Mouse (Mus musculus) liver, embryonic 15.5 days (tissue): ENCODE measurements around the gene Eef2k. TPM values are rescaled to one million over a fixed set of nuclear protein-coding genes. Genes with fewer than 3 reads are reported as not detected.
"Not testable (repeated sequence)": the region's sequence is repeated elsewhere in the genome, so short reads cannot be mapped to it uniquely, and the experiment has no call there.

Experiments
- ATAC-seq: fragments of 200-750 bp; cut with Nextera tagmentation; 2 replicates; pipeline ENCODE4 v1.8.0; 2017; ENCODE audit warnings: moderate number of reproducible peaks, mild to moderate bottlenecking, moderate library complexity; ENCODE audit not compliant: insufficient read depth
- H3K27ac ChIP-seq: fragments of 300-500 bp; sonication (generic); replicated peaks from 2 replicates; pipeline ENCODE4 v1.5.1; 2015; ENCODE audit warnings: mild to moderate bottlenecking, inconsistent platforms
- H3K27me3 ChIP-seq: fragments of 300-500 bp; sonication (generic); 2 replicates; pipeline ENCODE4 v1.6.1; 2015; ENCODE audit warnings: mild to moderate bottlenecking, inconsistent platforms
- H3K36me3 ChIP-seq: fragments of 300-500 bp; sonication (generic); replicated peaks from 2 replicates; pipeline ENCODE4 v1.6.1; 2015; ENCODE audit warnings: moderate library complexity, mild to moderate bottlenecking, inconsistent platforms
- H3K4me1 ChIP-seq: fragments of 300-500 bp; sonication (generic); replicated peaks from 2 replicates; pipeline ENCODE4 v1.6.1; 2015; ENCODE audit warnings: inconsistent platforms
- H3K4me2 ChIP-seq: fragments of 300-500 bp; sonication (generic); 2 replicates; pipeline ENCODE4 v1.6.1; 2015; ENCODE audit warnings: moderate library complexity, mild to moderate bottlenecking, inconsistent platforms
- H3K4me3 ChIP-seq: fragments of 300-500 bp; sonication (generic); replicated peaks from 2 replicates; pipeline ENCODE4 v1.5.1; 2015; ENCODE audit warnings: mild to moderate bottlenecking, inconsistent platforms
- H3K9ac ChIP-seq: fragments of 300-500 bp; sonication (generic); 2 replicates; pipeline ENCODE4 v1.6.1; 2015; ENCODE audit warnings: moderate library complexity, mild to moderate bottlenecking, inconsistent platforms
- H3K9me3 ChIP-seq: fragments of 300-500 bp; sonication (generic); replicated peaks from 2 replicates; pipeline ENCODE4 v1.6.1; 2016; ENCODE audit warnings: inconsistent platforms
- WGBS: fragments of 180-500 bp; shearing (Covaris S2); methylation state at CpG from one replicate; pipeline ENCODE4 v1.1.7; 2015; ENCODE audit warnings: mixed read lengths; ENCODE audit not compliant: insufficient replicate concordance; 5-methylcytosine and 5-hydroxymethylcytosine counted together
- polyA plus RNA-seq: library from polyadenylated mRNA; unstranded; fragments of >200 nt; fragmentation: Nextera tagmentation; extraction: Ambion mirVana; gene quantifications from 2 replicates; pipeline ENCODE4 v1.2.1, GENCODE M21; 2015

The Eef2k gene
- polyA plus RNA-seq, 1 experiment from 2014 or later: 42.8 TPM

- peak overlapping the region; percentile 70; the same call in 1 of the 2 replicates for H3K4me2 ChIP-seq
- 65% methylated on average over 2 of the region's 2 CpGs for WGBS
- no peak overlapping the region for H3K9ac ChIP-seq
- peaks cover 97% of the 10 kb centered on the region for H3K36me3 ChIP-seq
- H3K27ac ChIP-seq: peak overlapping the region; percentile 96
- ATAC-seq: 0 out of 2 replicates have a peak, but pooled peaks have one; percentile 5
- H3K4me1 ChIP-seq: peaks cover 84% of the 10 kb centered on the region
- H3K27me3 ChIP-seq: no peaks in the 10 kb centered on the region
- H3K9me3 ChIP-seq: no peaks in the 10 kb centered on the region
- H3K4me3 ChIP-seq: no peak overlapping the region
These were observed 38.8 kb downstream of the Eef2k start for GRCm38 (mm10) chr7:120881451-120881850.

- Histone ChIP-seq H3K4me1 (peaks cover 73% of the 10 kb centered on the region), H3K9ac (no peak overlapping the region), H3K27me3 (no peaks in the 10 kb centered on the region), H3K4me3 (no peak overlapping the region), H3K27ac (peak overlapping the region; percentile 96; the same call in 1 of the 2 replicates), H3K36me3 (peaks cover 99% of the 10 kb centered on the region), H3K9me3 (no peaks in the 10 kb centered on the region), H3K4me2 (no peak overlapping the region)
- 77% methylated on average over 4 of the region's 4 CpGs for WGBS
- ATAC-seq: no peak
These were observed 40.0 kb downstream of the Eef2k start for GRCm38 (mm10) chr7:120882674-120883073.

- H3K4me1 ChIP-seq: peaks cover 63% of the 10 kb centered on the region
- no peaks in the 10 kb centered on the region for H3K27me3 ChIP-seq
- WGBS: 62% methylated on average over 4 of the region's 4 CpGs
- no peaks in the 10 kb centered on the region for H3K9me3 ChIP-seq
- no peak overlapping the region for H3K4me2 ChIP-seq
- peaks cover 99% of the 10 kb centered on the region for H3K36me3 ChIP-seq
- ATAC-seq: no peak
- no peak overlapping the region for H3K4me3 ChIP-seq
- peak overlapping the region; percentile 42 for H3K27ac ChIP-seq
- H3K9ac ChIP-seq: no peak overlapping the region
These were observed 41.1 kb downstream of the Eef2k start for GRCm38 (mm10) chr7:120883523-120884290.

- peak overlapping the region; percentile 42 for H3K27ac ChIP-seq
- H3K4me2 ChIP-seq: no peak overlapping the region
- H3K4me1 ChIP-seq: peaks cover 52% of the 10 kb centered on the region
- WGBS: 60% methylated on average over 4 of the region's 4 CpGs
- H3K9ac ChIP-seq: no peak overlapping the region
- H3K4me3 ChIP-seq: no peak overlapping the region
- H3K9me3 ChIP-seq: no peaks in the 10 kb centered on the region
- H3K36me3 ChIP-seq: peaks cover 99% of the 10 kb centered on the region
- H3K27me3 ChIP-seq: no peaks in the 10 kb centered on the region
- ATAC-seq: no peak
These were observed 42.1 kb downstream of the Eef2k start for GRCm38 (mm10) chr7:120884746-120885145.

- WGBS: 43% methylated on average over 5 of the region's 5 CpGs
- Histone ChIP-seq H3K27me3 (no peaks in the 10 kb centered on the region), H3K4me2 (no peak overlapping the region), H3K4me1 (peaks cover 15% of the 10 kb centered on the region), H3K4me3 (no peak overlapping the region), H3K27ac (peak overlapping the region; percentile 26; the same call in 1 of the 2 replicates), H3K9me3 (no peaks in the 10 kb centered on the region), H3K36me3 (peaks cover 98% of the 10 kb centered on the region), H3K9ac (no peak overlapping the region)
- peak; percentile 68 for ATAC-seq
These were observed 50.5 kb downstream of the Eef2k start for GRCm38 (mm10) chr7:120893123-120893522.

GRCm38 (mm10) chr7:120897054-120897453, 54.4 kb downstream of the Eef2k start:
- ATAC-seq: no peak
- WGBS: 84% methylated on average over 7 of the region's 7 CpGs
- Histone ChIP-seq H3K4me3 (no peak overlapping the region), H3K36me3 (peaks cover 98% of the 10 kb centered on the region), H3K4me1 (peaks cover 15% of the 10 kb centered on the region), H3K27ac (no peak overlapping the region), H3K9ac (no peak overlapping the region), H3K4me2 (no peak overlapping the region), H3K27me3 (no peaks in the 10 kb centered on the region), H3K9me3 (no peaks in the 10 kb centered on the region)

GRCm38 (mm10) chr7:120897711-120898335, 55.2 kb downstream of the Eef2k start:
- Histone ChIP-seq H3K4me3 (no peak overlapping the region), H3K4me2 (no peak overlapping the region), H3K27ac (no peak overlapping the region), H3K9ac (no peak overlapping the region), H3K4me1 (peaks cover 11% of the 10 kb centered on the region), H3K36me3 (peaks cover 98% of the 10 kb centered on the region), H3K27me3 (no peaks in the 10 kb centered on the region), H3K9me3 (no peaks in the 10 kb centered on the region)
- WGBS: 83% methylated on average over 9 of the region's 9 CpGs
- no peak for ATAC-seq

- no peak for ATAC-seq
- peaks cover 98% of the 10 kb centered on the region for H3K36me3 ChIP-seq
- no peak overlapping the region for H3K4me2 ChIP-seq
- no peaks in the 10 kb centered on the region for H3K4me1 ChIP-seq
- 75% methylated on average over 4 of the region's 4 CpGs for WGBS
- no peaks in the 10 kb centered on the region for H3K27me3 ChIP-seq
- H3K9ac ChIP-seq: no peak overlapping the region
- H3K9me3 ChIP-seq: no peaks in the 10 kb centered on the region
- H3K4me3 ChIP-seq: no peak overlapping the region
- H3K27ac ChIP-seq: no peak overlapping the region
These were observed 57.6 kb downstream of the Eef2k start for GRCm38 (mm10) chr7:120900191-120900590.

- H3K4me2 ChIP-seq: no peak overlapping the region
- 55% methylated on average over 8 of the region's 8 CpGs for WGBS
- peaks cover 96% of the 10 kb centered on the region for H3K36me3 ChIP-seq
These were observed 59.1 kb downstream of the Eef2k start for GRCm38 (mm10) chr7:120901701-120902100.

GRCm38 (mm10) chr7:120902931-120903330, 60.3 kb downstream of the Eef2k start:
- no peak overlapping the region for H3K4me3 ChIP-seq
- no peak overlapping the region for H3K4me2 ChIP-seq
- peaks cover 83% of the 10 kb centered on the region for H3K36me3 ChIP-seq
- 80% methylated on average over 3 of the region's 3 CpGs for WGBS
- no peaks in the 10 kb centered on the region for H3K9me3 ChIP-seq
- H3K27ac ChIP-seq: no peak overlapping the region
- no peak overlapping the region for H3K9ac ChIP-seq
- no peaks in the 10 kb centered on the region for H3K4me1 ChIP-seq
- H3K27me3 ChIP-seq: no peaks in the 10 kb centered on the region
- no peak for ATAC-seq

More at GRCm38 (mm10) chr7:120901701-120902100, 59.1 kb downstream of the Eef2k start:
- no peak overlapping the region for H3K9ac ChIP-seq
- peak overlapping the region; percentile 29 for H3K27ac ChIP-seq
- H3K9me3 ChIP-seq: no peaks in the 10 kb centered on the region
- ATAC-seq: no peak
- no peak overlapping the region for H3K4me3 ChIP-seq
- H3K27me3 ChIP-seq: no peaks in the 10 kb centered on the region
- no peaks in the 10 kb centered on the region for H3K4me1 ChIP-seq

- H3K4me1 ChIP-seq, H3K4me2 ChIP-seq, H3K27me3 ChIP-seq, ATAC-seq, H3K4me3 ChIP-seq, H3K27ac ChIP-seq, H3K9me3 ChIP-seq, H3K9ac ChIP-seq: not testable (repeated sequence)
- 58% methylated on average over 3 of the region's 3 CpGs for WGBS
- peaks cover 13% of the 10 kb centered on the region for H3K36me3 ChIP-seq
These were observed 67.5 kb downstream of the Eef2k start for GRCm38 (mm10) chr7:120910172-120910571.
